Mouse (Mus musculus) cerebellum, adult 8-10 months (tissue): Measurements from ENCODE around the gene Scamp3.
"Not testable (repeated sequence)": the region's sequence is repeated elsewhere in the genome, so short reads cannot be mapped to it uniquely, and the experiment has no call there.

ENCODE experiments used
- DNase-seq: peaks from one replicate; pipeline ENCODE4 v3.0.0; 2022

Gene Scamp3

GRCm38 (mm10) chr3:89199839-89200238 is 22.6 kb downstream of the Scamp3 start:
- no peak for DNase-seq

- peak; percentile 86 for DNase-seq
These were observed 25.2 kb downstream of the Scamp3 start, which contains the start of gene Gba for GRCm38 (mm10) chr3:89202253-89203141. Gba (plus strand) TSS chr3:89202928.

- DNase-seq, result no peak
These were observed 25.9 kb downstream of the Scamp3 start for GRCm38 (mm10) chr3:89203142-89203514.

- no peak for DNase-seq
These were observed 28.8 kb downstream of the Scamp3 start for GRCm38 (mm10) chr3:89206079-89206478.

- no peak for DNase-seq
These were observed 29.4 kb downstream of the Scamp3 start for GRCm38 (mm10) chr3:89206695-89207094.

GRCm38 (mm10) chr3:89208075-89208657 is 30.9 kb downstream of the Scamp3 start:
- DNase-seq, result no peak

- no peak for DNase-seq
These were observed 31.5 kb downstream of the Scamp3 start for GRCm38 (mm10) chr3:89208736-89209135.

- DNase-seq, result no peak
These were observed 32.5 kb downstream of the Scamp3 start for GRCm38 (mm10) chr3:89209731-89210130.

GRCm38 (mm10) chr3:89210162-89210561 is 32.9 kb downstream of the Scamp3 start:
- no peak for DNase-seq

- DNase-seq, result no peak
These were observed 33.5 kb downstream of the Scamp3 start for GRCm38 (mm10) chr3:89210731-89211130.

- peak; percentile 86 for DNase-seq
These were observed 36.7 kb downstream of the Scamp3 start for GRCm38 (mm10) chr3:89213803-89214530.

GRCm38 (mm10) chr3:89214681-89215411 is 37.6 kb downstream of the Scamp3 start, which contains the start of gene Thbs3:
Thbs3 (plus strand) TSS chr3:89215180.
- DNase-seq, result no peak

- peak; percentile 84 for DNase-seq
These were observed 38.6 kb downstream of the Scamp3 start for GRCm38 (mm10) chr3:89215853-89216252.

- DNase-seq, result not testable (repeated sequence)
These were observed 39.1 kb downstream of the Scamp3 start for GRCm38 (mm10) chr3:89216407-89216806.

- no peak for DNase-seq
These were observed 41.0 kb downstream of the Scamp3 start for GRCm38 (mm10) chr3:89218271-89218670.

- no peak for DNase-seq
These were observed 42.3 kb downstream of the Scamp3 start for GRCm38 (mm10) chr3:89219546-89219945.

GRCm38 (mm10) chr3:89221167-89221566 is 43.9 kb downstream of the Scamp3 start:
- no peak for DNase-seq

- no peak for DNase-seq
These were observed 47.5 kb downstream of the Scamp3 start for GRCm38 (mm10) chr3:89224796-89225195.

GRCm38 (mm10) chr3:89225321-89225815 is 48.1 kb downstream of the Scamp3 start:
- DNase-seq, result no peak

- DNase-seq, result no peak
These were observed 48.6 kb downstream of the Scamp3 start for GRCm38 (mm10) chr3:89225918-89226317.

GRCm38 (mm10) chr3:89226361-89226760 is 49.1 kb downstream of the Scamp3 start:
- no peak for DNase-seq

- no peak for DNase-seq
These were observed 49.6 kb downstream of the Scamp3 start, which contains the start of gene Mtx1 for GRCm38 (mm10) chr3:89226900-89227299. Mtx1 (minus strand) TSS chr3:89227088.
